Mouse (Mus musculus) embryo, embryonic 10.5 days (tissue): ENCODE measurements around the gene B3gat1.

Experiments used
- DNase-seq: peaks from one replicate; pipeline ENCODE4 v3.0.0-alpha.2; 2015; ENCODE audit warnings: low spot score

B3gat1 gene

DNA sequence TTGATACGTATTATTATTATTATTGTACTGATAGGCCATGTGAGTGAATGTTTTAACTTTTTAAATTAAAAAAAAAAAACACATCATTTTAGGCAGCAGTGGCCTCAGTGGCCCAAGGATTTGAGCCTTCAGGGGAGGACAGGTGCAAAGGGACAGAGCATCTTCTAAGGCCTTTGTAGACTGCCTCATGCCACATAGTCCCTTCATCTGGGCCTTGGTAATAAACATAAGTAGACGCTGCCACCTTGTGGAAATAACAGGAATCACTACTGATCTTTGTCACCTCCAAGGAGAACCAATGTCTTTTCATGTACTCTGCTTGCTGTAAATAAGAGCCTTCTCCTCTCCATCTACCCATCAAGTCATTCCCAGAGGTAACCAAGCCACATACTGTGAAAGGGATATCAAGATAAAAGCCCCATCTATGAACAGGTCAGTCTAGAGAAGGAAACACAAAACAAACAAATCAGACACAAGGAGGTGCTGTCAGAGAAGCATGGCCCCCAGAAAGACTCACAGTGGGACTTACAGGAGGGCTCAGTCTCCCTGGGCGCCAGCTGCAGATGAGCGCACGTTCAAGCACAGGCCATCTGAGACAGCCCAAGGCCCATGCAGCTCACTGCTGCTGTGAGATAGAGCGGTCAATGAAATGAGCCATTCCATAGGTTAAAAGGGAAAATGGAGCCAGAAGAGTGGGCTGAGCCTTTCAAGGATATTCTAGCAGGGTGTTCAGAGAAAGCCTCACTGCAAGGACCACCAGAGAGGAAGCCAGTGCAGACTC, 42.8 kb downstream of the B3gat1 start:
- DNase-seq, result peak; percentile 82

GRCm38 (mm10) chr9:26778421-26778820, 44.9 kb downstream of the B3gat1 start:
- no peak for DNase-seq

- DNase-seq, result no peak
Measured at GRCm38 (mm10) chr9:26783414-26783975, 50.0 kb downstream of the B3gat1 start.

DNA sequence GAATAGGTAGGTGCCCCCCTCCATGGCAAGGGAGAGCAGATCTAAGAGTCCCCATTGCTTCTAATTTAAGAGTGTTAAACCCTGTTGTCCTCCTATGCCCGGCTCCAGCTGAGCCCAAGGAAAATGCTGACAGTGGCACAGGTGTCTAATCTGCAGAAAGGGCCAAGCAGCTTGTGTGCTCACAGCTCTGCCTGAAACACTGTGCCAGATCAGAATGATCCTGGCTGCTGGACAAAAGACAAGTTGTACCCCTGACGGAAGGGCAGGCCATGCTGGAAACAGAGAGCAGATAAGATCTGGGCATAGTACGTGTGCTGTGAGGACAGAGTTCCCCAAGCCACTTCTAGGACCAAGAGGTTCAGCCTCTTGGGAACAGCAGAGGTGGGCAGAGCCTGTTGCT, 59.3 kb downstream of the B3gat1 start:
- no peak for DNase-seq

- no peak for DNase-seq
Measured at GRCm38 (mm10) chr9:26798205-26798604, 64.7 kb downstream of the B3gat1 start.

- DNase-seq, result no peak
Measured at GRCm38 (mm10) chr9:26798731-26799130, 65.2 kb downstream of the B3gat1 start.

- DNase-seq, result no peak
Measured at GRCm38 (mm10) chr9:26800357-26800756, 66.8 kb downstream of the B3gat1 start.

GRCm38 (mm10) chr9:26804321-26804720, 70.8 kb downstream of the B3gat1 start:
- DNase-seq, result no peak

DNA sequence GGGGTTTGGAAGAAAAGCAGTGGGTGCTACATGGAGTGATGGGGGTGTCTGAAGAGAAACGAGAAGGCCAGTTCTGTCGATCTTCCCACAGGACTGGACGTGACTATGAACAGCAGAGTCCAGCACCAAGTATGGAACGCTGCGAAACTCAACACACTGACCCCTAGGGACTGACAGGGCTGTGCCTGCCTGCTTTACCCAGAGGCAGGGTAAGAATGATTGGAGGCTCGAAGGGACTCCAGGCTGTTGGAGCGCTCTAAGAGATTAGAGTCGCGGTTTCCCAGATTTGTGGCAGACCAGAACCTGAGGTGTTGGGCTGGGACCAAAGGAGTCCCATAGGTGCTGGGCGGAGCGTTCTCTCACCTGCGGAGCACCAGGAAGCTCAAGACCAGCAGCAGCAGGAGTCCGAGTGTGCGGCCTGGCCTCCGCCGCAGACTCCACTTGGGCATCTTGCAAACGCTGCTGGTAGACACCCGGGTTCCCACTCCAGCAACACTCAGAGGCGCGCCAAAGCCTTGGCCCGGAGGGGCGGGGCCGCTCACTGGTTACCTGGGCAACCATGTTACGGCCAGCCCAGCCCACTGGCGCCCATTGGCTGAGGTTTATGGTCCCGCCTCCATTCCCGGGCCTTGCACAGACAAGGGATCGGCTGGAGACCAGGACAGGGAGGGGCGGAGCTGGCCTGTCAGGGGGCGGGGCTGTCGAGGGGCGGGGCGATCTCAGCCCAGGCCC, 72.6 kb downstream of the B3gat1 start, which contains the start of gene Glb1l2:
Gene Glb1l2 (minus strand): TSS at position 534 of the 732 bp plus-strand sequence.
- DNase-seq, result peak; percentile 98

GRCm38 (mm10) chr9:26808735-26809134, 75.2 kb downstream of the B3gat1 start:
- DNase-seq, result no peak
